Mouse (Mus musculus) small intestine, adult 2 months (tissue): ENCODE results near the gene Vmn2r80. TPM values are rescaled to one million over a fixed set of nuclear protein-coding genes. Genes with fewer than 3 reads are reported as not detected.
"Not testable (repeated sequence)": the region's sequence is repeated elsewhere in the genome, so short reads cannot be mapped to it uniquely, and the experiment has no call there.

Experiments
- H3K27ac ChIP-seq: fragments of 200-500 bp; 2 replicates; pipeline ENCODE4 v1.5.1; 2012; ENCODE audit warnings: low read depth, low read length, control low read depth, inconsistent platforms; ENCODE audit not compliant: insufficient read depth
- H3K27me3 ChIP-seq: fragments of 200-500 bp; 2 replicates; pipeline ENCODE4 v1.6.1; 2012; ENCODE audit warnings: mild to moderate bottlenecking, moderate library complexity, low read length, inconsistent platforms; ENCODE audit not compliant: control insufficient read depth, insufficient read depth
- H3K36me3 ChIP-seq: fragments of 200-500 bp; 2 replicates; pipeline ENCODE4 v1.6.1; 2012; ENCODE audit warnings: mild to moderate bottlenecking, low read length, control low read depth, inconsistent platforms; ENCODE audit not compliant: control insufficient read depth, insufficient read depth
- H3K4me1 ChIP-seq: fragments of 200-500 bp; 2 replicates; pipeline ENCODE4 v1.6.1; 2012; ENCODE audit warnings: low read length, inconsistent platforms, mixed read lengths; ENCODE audit not compliant: control insufficient read depth, insufficient read depth, insufficient read length
- H3K4me3 ChIP-seq: fragments of 200-500 bp; 2 replicates; pipeline ENCODE4 v1.5.1; 2012; ENCODE audit warnings: low read depth, mild to moderate bottlenecking, control low read depth, inconsistent platforms, low read length, moderate library complexity
- CTCF ChIP-seq: fragments of 200-500 bp; IDR thresholded peaks from 2 replicates; pipeline ENCODE4 v1.5.1; 2012; ENCODE audit warnings: low read depth, mild to moderate bottlenecking, control low read depth, inconsistent platforms, low read length, moderate library complexity, mixed read lengths; ENCODE audit not compliant: insufficient replicate concordance, insufficient read length; ENCODE audit errors: extremely low read depth
- POLR2A ChIP-seq: fragments of 200-500 bp; IDR thresholded peaks from 2 replicates; pipeline ENCODE4 v1.6.1; 2012; ENCODE audit warnings: low read depth, mild to moderate bottlenecking, control low read depth, inconsistent platforms, low read length, moderate library complexity
- WGBS: fragments of 180-500 bp; shearing (Covaris S2); methylation state at CpG from one replicate; pipeline ENCODE4 v1.1.7; 2018; 5-methylcytosine and 5-hydroxymethylcytosine counted together
- polyA plus RNA-seq: library from polyadenylated mRNA; depleted of rRNA; stranded (reverse); fragments of >200 nt; gene quantifications from 2 replicates; pipeline ENCODE4 v1.2.3, GENCODE M21; 2012; rRNA removed

The Vmn2r80 gene
- polyA plus RNA-seq: not detected in 2 replicates

DNA sequence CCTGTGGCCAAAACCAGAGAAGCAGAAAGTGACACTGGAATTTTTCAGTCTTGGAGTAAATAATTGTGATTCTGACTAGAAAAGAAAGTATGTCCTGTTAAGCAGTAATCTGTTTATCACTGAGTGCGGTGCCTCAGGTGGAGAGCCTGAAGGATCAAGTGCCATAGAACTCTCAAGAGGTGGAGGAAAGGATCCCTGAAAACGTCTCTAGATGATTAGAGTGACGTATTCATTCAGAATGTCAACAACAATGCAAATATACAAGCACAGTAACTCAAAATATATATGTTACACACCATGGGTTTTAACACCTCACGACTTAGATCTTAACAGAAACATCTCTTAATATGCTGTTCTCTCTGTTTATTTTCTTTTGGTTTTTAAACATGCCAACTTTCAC lies at the start of gene Vmn2r80:
Vmn2r80 (plus strand) TSS at position 301 of the 400 bp plus-strand sequence.
- H3K4me3 ChIP-seq, H3K4me1 ChIP-seq, H3K27ac ChIP-seq, H3K36me3 ChIP-seq, H3K27me3 ChIP-seq: not testable (repeated sequence)
- WGBS: 76% methylated on average over 4 of the region's 4 CpGs

DNA sequence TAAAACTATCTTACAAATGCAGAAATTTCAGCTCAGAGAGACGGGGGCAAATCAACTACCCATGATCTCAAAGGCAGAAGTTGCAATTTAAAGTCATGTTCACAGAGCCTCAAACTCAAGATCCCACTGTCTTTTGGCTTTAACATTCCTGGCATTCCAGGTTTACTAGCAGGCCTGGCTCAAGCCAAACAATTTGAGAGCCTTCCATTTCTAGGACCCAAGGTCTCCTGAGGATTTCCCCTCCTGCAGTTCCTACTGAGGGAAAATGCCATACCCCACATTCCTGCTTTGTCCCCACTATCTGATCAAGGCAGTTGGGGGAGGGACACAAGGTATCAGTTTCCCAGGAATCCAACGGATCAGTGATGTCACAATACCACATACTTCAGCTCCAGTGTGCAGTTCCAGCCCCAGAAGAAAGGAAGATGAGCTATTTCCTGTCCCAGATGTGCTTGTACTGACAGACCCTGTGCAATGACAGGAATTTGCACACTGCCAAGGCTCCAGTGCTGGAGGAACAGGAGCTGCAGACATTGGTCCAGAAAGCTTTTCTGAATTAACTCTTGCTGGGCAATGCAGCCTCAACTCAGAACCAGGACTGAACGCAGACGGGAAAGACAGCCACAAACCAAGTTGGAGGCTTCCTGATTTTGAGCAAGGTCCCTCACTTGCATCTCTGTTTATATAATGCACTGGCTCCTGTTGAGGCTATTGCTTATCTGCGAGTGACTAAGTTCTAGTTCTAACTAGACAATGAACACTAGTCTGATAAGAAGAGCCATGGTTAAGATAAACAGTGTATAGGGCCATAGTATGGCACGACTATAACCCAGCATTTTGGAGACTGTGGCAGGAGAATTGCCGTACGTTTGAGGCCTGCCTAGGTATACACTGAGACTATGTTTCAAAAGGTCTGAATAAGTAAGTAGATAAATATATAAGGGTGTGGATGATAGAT lies 42.0 kb upstream of the Vmn2r80 start:
- 47% methylated on average over 8 of the region's 8 CpGs for WGBS
- Histone ChIP-seq H3K27me3 (no peaks in the 10 kb centered on the region), H3K36me3 (no peaks in the 10 kb centered on the region), H3K4me1 (no peaks in the 10 kb centered on the region), H3K4me3 (no peak overlapping the region), H3K27ac (no peak overlapping the region)
- TF ChIP-seq POLR2A: no peak
- TF ChIP-seq CTCF: no peak

DNA sequence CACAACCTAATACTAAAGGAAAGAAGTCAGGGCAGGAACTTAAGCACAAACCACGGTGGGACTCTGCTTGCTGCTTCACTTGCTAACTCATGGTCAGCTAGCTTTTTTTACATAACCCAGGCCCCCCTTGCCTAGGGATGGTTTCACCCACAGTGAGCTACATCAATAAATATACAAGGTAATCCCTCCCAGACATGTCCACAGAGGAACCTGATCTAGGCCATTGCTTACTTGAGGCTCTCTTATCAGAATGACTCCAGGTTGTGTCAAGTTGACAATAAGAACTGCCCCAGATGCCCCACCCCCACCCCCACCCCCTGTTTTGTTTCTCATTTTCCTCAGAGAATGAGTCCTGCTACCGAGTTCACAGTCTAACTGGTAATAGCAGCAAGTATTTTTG lies 41.0 kb upstream of the Vmn2r80 start:
- Histone ChIP-seq H3K27ac (no peak overlapping the region), H3K4me3 (no peak overlapping the region), H3K27me3 (no peaks in the 10 kb centered on the region), H3K4me1 (no peaks in the 10 kb centered on the region), H3K36me3 (no peaks in the 10 kb centered on the region)
- 56% methylated on average over 2 of the region's 2 CpGs for WGBS
- TF ChIP-seq POLR2A: no peak
- TF ChIP-seq CTCF: no peak

DNA sequence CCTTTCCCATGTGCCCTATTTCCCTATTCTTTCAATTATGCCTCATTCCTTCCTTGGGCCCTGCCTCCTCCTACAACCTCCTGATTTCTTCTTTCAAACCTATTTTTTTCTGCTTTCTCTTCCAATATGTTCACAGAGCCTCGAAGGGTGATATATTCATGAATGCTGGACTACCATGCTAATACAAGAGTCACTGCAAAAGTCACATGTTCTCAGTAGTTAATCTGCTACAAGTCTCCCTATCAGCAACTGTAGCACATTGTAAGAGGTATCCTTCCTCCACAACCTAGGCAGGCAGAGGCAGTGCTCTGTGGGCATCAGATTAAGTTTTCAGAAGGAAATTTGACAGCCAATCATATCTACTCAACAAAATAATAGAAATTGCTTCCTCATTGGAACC lies 39.4 kb upstream of the Vmn2r80 start:
- no peaks in the 10 kb centered on the region for H3K27me3 ChIP-seq

GRCm38 (mm10) chr10:79110482-79110881 lies 38.1 kb upstream of the Vmn2r80 start:
- no peaks in the 10 kb centered on the region for H3K27me3 ChIP-seq
- H3K4me3 ChIP-seq: no peak overlapping the region
- no peak overlapping the region for H3K27ac ChIP-seq
- TF ChIP-seq POLR2A: no peak
- no peaks in the 10 kb centered on the region for H3K36me3 ChIP-seq
- 89% methylated on average over 5 of the region's 5 CpGs for WGBS
- H3K4me1 ChIP-seq: no peaks in the 10 kb centered on the region

More for the DNA sequence above, 39.4 kb upstream of the Vmn2r80 start:
- Histone ChIP-seq H3K27ac (no peak overlapping the region), H3K4me3 (no peak overlapping the region), H3K4me1 (no peaks in the 10 kb centered on the region), H3K36me3 (no peaks in the 10 kb centered on the region)
- 78% methylated on average over 1 of the region's 1 CpGs for WGBS
- no peak for TF ChIP-seq POLR2A
- no peak for TF ChIP-seq CTCF

DNA sequence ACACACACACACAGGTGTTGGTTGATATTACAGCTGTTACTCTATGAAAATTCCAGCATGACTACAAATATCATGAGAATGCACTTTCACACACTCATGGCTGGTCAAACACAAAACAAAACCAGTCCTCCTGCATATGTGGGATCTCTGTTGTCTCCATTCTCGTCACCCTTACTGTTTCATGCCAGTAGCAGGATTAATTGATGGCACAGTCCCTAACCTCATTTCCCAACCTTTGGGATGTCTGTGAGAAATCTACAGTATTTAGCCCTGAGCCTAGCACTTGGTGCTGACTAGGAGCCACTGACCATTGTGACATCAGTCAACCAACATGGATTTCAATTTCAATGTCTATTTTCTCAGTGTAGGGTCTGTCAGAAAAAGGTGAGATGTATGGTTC lies 33.5 kb upstream of the Vmn2r80 start:
- no peak overlapping the region for H3K27ac ChIP-seq
- H3K27me3 ChIP-seq: no peaks in the 10 kb centered on the region
- no peaks in the 10 kb centered on the region for H3K4me1 ChIP-seq
- TF ChIP-seq CTCF (no peak), POLR2A (no peak)
- no peak overlapping the region for H3K4me3 ChIP-seq
- WGBS: 59% methylated on average over 1 of the region's 1 CpGs
- H3K36me3 ChIP-seq: no peaks in the 10 kb centered on the region

- WGBS: 37% methylated on average over 4 of the region's 4 CpGs
- no peaks in the 10 kb centered on the region for H3K4me1 ChIP-seq
- no peak overlapping the region for H3K4me3 ChIP-seq
- no peaks in the 10 kb centered on the region for H3K36me3 ChIP-seq
- H3K27ac ChIP-seq: no peak overlapping the region
- TF ChIP-seq CTCF (no peak), POLR2A (no peak)
- no peaks in the 10 kb centered on the region for H3K27me3 ChIP-seq
These were observed 32.3 kb upstream of the Vmn2r80 start for GRCm38 (mm10) chr10:79116125-79116849.
